Mouse (Mus musculus) myocyte (in vitro differentiated cells): ENCODE results near the gene Sis.

Experiments
- E2F4 ChIP-seq: IDR thresholded peaks from one replicate; pipeline ENCODE4 v1.6.1; 2011; ENCODE audit warnings: mild to moderate bottlenecking, control low read depth, moderate library complexity; ENCODE audit not compliant: insufficient read depth
- POLR2A ChIP-seq: IDR thresholded peaks from one replicate; pipeline ENCODE4 v1.6.1; 2011; ENCODE audit warnings: low read depth, mild to moderate bottlenecking, control low read depth, moderate library complexity; ENCODE audit not compliant: insufficient read length
- REST ChIP-seq: IDR thresholded peaks from one replicate; pipeline ENCODE4 v1.6.1; 2011; ENCODE audit warnings: mild to moderate bottlenecking, control low read depth, moderate library complexity; ENCODE audit not compliant: insufficient read depth, insufficient read length
- TCF12 ChIP-seq: IDR thresholded peaks from one replicate; pipeline ENCODE4 v1.6.1; 2011; ENCODE audit warnings: mild to moderate bottlenecking, control low read depth; ENCODE audit not compliant: poor library complexity, insufficient read depth, severe bottlenecking
- USF1 ChIP-seq: IDR thresholded peaks from one replicate; pipeline ENCODE4 v1.6.1; 2011; ENCODE audit warnings: low read depth, mild to moderate bottlenecking, control low read depth, moderate library complexity

GRCm38 (mm10) chr3:72882501-72882900 is 85.2 kb downstream of the Sis start:
- TF ChIP-seq TCF12 (no peak), POLR2A (no peak), REST (no peak), E2F4 (no peak), USF1 (no peak)
